Mouse (Mus musculus) gastrocnemius, postnatal 4 days (tissue): Measurements from ENCODE around the gene Arl8b. TPM values are rescaled to one million over a fixed set of nuclear protein-coding genes. Genes with fewer than 3 reads are reported as not detected.

Source experiments
- total RNA-seq, 2 experiments: library from RNA; stranded (reverse); gene quantifications; 2 replicates each; pipeline ENCODE4 v1.2.3; 2021

The Arl8b gene
- total RNA-seq, 2 experiments from 2014 or later: 65.0 to 68.3 TPM

Other genes with a start within 250 kb of the Arl8b start
- gene Bhlhe40, start 122.5 kb upstream of the Arl8b start, total RNA-seq: 10 to 100 TPM; 58.2 to 82.9 TPM
- 10 to 100 TPM; 24.3 to 27.1 TPM for gene Edem1, start 45.5 kb downstream of the Arl8b start, total RNA-seq